Mouse (Mus musculus): ENCODE measurements around the gene Ccl27b. TPM values are rescaled to one million over a fixed set of nuclear protein-coding genes. Genes with fewer than 3 reads are reported as not detected.
"Not testable (repeated sequence)": the region's sequence is repeated elsewhere in the genome, so short reads cannot be mapped to it uniquely, and the experiment has no call there.

Gene Ccl27b
- not detected in 2 replicates for polyA plus RNA-seq (2014; fragmentation: Nextera tagmentation; extraction: Ambion mirVana)

GRCm38 (mm10) chr4:42654951-42655350 is at the start of gene Ccl27b:
Gene Ccl27b (plus strand): TSS chr4:42655251.
- H3K36me3 ChIP-seq (ENCODE audit: control insufficient read depth, insufficient read depth, low read length); H3K27ac ChIP-seq (ENCODE audit: low read depth, low read length); H3K4me2 ChIP-seq (ENCODE audit: low read length); DNase-seq (ENCODE audit: low spot score); H3K9me3 ChIP-seq (replicated peaks; ENCODE audit: control insufficient read depth, low read length); H3K27me3 ChIP-seq (replicated peaks; ENCODE audit: control insufficient read depth, insufficient read depth, low read length); H3K9ac ChIP-seq (ENCODE audit: low read length); H3K4me3 ChIP-seq (ENCODE audit: low read depth, low read length); ATAC-seq; H3K4me1 ChIP-seq (ENCODE audit: control insufficient read depth, insufficient read depth, low read length): not testable (repeated sequence)
- no CpG with 5 or more reads among the region's 9 CpGs for WGBS

DNA sequence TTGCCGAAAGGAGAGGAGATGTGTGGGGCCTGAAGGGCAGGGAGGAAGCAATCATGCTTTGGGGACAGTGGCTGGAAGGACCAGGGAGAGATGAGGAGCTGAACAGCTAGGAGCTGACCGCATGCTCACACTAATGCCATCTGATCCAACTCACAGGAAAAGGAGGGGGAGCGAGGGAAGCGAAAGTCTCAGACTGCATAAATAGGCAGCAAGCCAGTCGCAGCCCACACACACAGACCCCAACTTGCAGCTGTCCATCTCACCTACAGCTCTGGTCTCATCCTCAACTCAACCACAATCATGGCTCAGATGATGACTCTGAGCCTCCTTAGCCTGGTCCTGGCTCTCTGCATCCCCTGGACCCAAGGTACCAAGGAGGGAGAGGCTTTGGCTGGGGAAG is 43.2 kb upstream of the Ccl27b start, which contains the start of gene Gm10591:
Gm10591 (plus strand) TSS at position 301 of the 400 bp plus-strand sequence.
- H3K36me3 ChIP-seq (ENCODE audit: control insufficient read depth, insufficient read depth, low read length); H3K9me3 ChIP-seq (replicated peaks; ENCODE audit: control insufficient read depth, low read length); H3K4me1 ChIP-seq (ENCODE audit: control insufficient read depth, insufficient read depth, low read length); H3K4me3 ChIP-seq (ENCODE audit: low read depth, low read length); H3K9ac ChIP-seq (ENCODE audit: low read length); H3K4me2 ChIP-seq (ENCODE audit: low read length); H3K27ac ChIP-seq (ENCODE audit: low read depth, low read length); ATAC-seq; H3K27me3 ChIP-seq (replicated peaks; ENCODE audit: control insufficient read depth, insufficient read depth, low read length); DNase-seq (ENCODE audit: low spot score): not testable (repeated sequence)
- WGBS = no CpG with 5 or more reads among the region's 5 CpGs

DNA sequence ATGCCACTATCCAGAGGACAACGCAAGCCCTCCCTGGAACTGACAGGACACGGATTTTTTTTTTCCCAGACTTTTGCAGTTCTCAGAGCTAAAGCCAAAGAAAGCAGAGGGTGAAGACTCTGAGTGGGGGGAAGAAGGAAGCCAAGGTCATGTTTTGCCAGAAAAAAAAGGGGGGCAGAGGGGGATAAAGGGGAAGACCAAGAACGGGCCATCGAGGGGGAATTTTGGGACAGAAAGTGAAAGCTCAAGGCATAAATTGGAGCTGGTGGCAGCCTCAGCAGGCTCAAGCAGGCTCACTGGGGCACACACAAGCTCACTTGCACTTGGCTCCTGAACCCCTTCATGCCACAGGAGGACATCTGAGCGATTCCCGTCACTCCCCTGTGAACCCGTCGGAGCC is 25.6 kb upstream of the Ccl27b start, which contains the start of gene Gm2564:
Gm2564 (plus strand) TSS at position 301 of the 400 bp plus-strand sequence.
- not testable (repeated sequence) for H3K4me1 ChIP-seq (ENCODE audit: control insufficient read depth, insufficient read depth, low read length); DNase-seq (ENCODE audit: low spot score); H3K36me3 ChIP-seq (ENCODE audit: control insufficient read depth, insufficient read depth, low read length); H3K27ac ChIP-seq (ENCODE audit: low read depth, low read length); H3K27me3 ChIP-seq (replicated peaks; ENCODE audit: control insufficient read depth, insufficient read depth, low read length); H3K9me3 ChIP-seq (replicated peaks; ENCODE audit: control insufficient read depth, low read length); H3K9ac ChIP-seq (ENCODE audit: low read length); ATAC-seq; H3K4me3 ChIP-seq (ENCODE audit: low read depth, low read length); H3K4me2 ChIP-seq (ENCODE audit: low read length)
- WGBS = no CpG with 5 or more reads among the region's 8 CpGs

DNA sequence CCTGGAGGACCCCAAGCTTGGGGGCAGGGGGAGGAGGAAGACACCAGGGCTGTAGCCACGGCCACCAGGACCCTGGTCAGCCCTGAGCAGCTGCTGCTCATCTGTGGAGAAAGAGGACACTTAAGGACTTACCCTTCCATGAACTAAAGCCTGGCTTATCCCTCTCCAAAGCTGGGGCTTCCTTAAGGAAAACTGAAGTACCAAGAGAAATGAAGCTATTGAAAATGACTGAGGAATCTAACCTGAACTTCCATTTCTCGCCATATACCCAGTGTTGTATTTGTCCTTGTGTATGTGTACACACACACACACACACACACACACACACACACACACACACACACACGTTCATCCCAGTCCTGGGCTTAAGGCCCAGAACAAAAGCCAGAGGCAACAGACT is 6.7 kb downstream of the Ccl27b start, which contains the start of gene Il11ra2:
Il11ra2 (minus strand) TSS at position 101 of the 400 bp plus-strand sequence.
- H3K27ac ChIP-seq (ENCODE audit: low read depth, low read length); DNase-seq (ENCODE audit: low spot score); H3K36me3 ChIP-seq (ENCODE audit: control insufficient read depth, insufficient read depth, low read length); H3K4me3 ChIP-seq (ENCODE audit: low read depth, low read length); H3K9me3 ChIP-seq (replicated peaks; ENCODE audit: control insufficient read depth, low read length); ATAC-seq; H3K9ac ChIP-seq (ENCODE audit: low read length); H3K27me3 ChIP-seq (replicated peaks; ENCODE audit: control insufficient read depth, insufficient read depth, low read length); H3K4me2 ChIP-seq (ENCODE audit: low read length); H3K4me1 ChIP-seq (ENCODE audit: control insufficient read depth, insufficient read depth, low read length): not testable (repeated sequence)
- no CpG with 5 or more reads among the region's 3 CpGs for WGBS

DNA sequence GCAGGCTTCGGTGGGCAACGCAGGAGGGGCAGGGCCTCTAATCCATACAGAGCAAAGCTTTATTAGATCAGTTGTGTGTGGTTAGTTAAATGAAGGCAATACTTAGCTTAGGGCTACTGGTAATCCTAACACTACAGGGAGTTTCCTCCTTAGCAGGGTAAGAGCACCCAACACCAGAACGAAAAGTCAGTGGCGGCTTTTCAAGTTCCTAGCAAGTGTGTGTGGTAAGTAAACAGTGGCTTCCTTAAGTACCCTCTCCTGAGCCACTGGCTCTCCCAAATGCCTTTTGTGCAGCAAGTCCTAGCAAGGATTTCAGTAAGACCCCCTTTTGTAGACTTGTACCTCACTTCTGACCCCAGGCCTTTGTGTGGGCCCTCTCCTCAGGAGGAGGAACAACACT is 20.4 kb downstream of the Ccl27b start:
- H3K4me1 ChIP-seq (ENCODE audit: control insufficient read depth, insufficient read depth, low read length); H3K36me3 ChIP-seq (ENCODE audit: control insufficient read depth, insufficient read depth, low read length); H3K9ac ChIP-seq (ENCODE audit: low read length); H3K27ac ChIP-seq (ENCODE audit: low read depth, low read length); ATAC-seq; H3K4me3 ChIP-seq (ENCODE audit: low read depth, low read length); DNase-seq (ENCODE audit: low spot score); H3K9me3 ChIP-seq (replicated peaks; ENCODE audit: control insufficient read depth, low read length); H3K4me2 ChIP-seq (ENCODE audit: low read length); H3K27me3 ChIP-seq (replicated peaks; ENCODE audit: control insufficient read depth, insufficient read depth, low read length): not testable (repeated sequence)
- WGBS = no CpG with 5 or more reads among the region's 4 CpGs

GRCm38 (mm10) chr4:42679365-42679764 is 24.3 kb downstream of the Ccl27b start:
- not testable (repeated sequence) for H3K4me2 ChIP-seq (ENCODE audit: low read length); H3K36me3 ChIP-seq (ENCODE audit: control insufficient read depth, insufficient read depth, low read length); H3K4me3 ChIP-seq (ENCODE audit: low read depth, low read length); H3K9ac ChIP-seq (ENCODE audit: low read length); H3K27ac ChIP-seq (ENCODE audit: low read depth, low read length); H3K27me3 ChIP-seq (replicated peaks; ENCODE audit: control insufficient read depth, insufficient read depth, low read length); H3K4me1 ChIP-seq (ENCODE audit: control insufficient read depth, insufficient read depth, low read length); ATAC-seq; H3K9me3 ChIP-seq (replicated peaks; ENCODE audit: control insufficient read depth, low read length); DNase-seq (ENCODE audit: low spot score)
- no CpG with 5 or more reads among the region's 7 CpGs for WGBS

- not testable (repeated sequence) for H3K4me1 ChIP-seq (ENCODE audit: control insufficient read depth, insufficient read depth, low read length); H3K4me3 ChIP-seq (ENCODE audit: low read depth, low read length); H3K9me3 ChIP-seq (replicated peaks; ENCODE audit: control insufficient read depth, low read length); H3K27ac ChIP-seq (ENCODE audit: low read depth, low read length); DNase-seq (ENCODE audit: low spot score); H3K4me2 ChIP-seq (ENCODE audit: low read length); H3K27me3 ChIP-seq (replicated peaks; ENCODE audit: control insufficient read depth, insufficient read depth, low read length); H3K36me3 ChIP-seq (ENCODE audit: control insufficient read depth, insufficient read depth, low read length); H3K9ac ChIP-seq (ENCODE audit: low read length)
- no CpG with 5 or more reads among the region's 32 CpGs for WGBS
- peak; percentile 60 for ATAC-seq
Measured at GRCm38 (mm10) chr4:42680374-42681356, 25.6 kb downstream of the Ccl27b start.

- not testable (repeated sequence) for H3K4me1 ChIP-seq (ENCODE audit: control insufficient read depth, insufficient read depth, low read length); H3K27ac ChIP-seq (ENCODE audit: low read depth, low read length); H3K9me3 ChIP-seq (replicated peaks; ENCODE audit: control insufficient read depth, low read length); H3K36me3 ChIP-seq (ENCODE audit: control insufficient read depth, insufficient read depth, low read length); H3K9ac ChIP-seq (ENCODE audit: low read length); H3K4me3 ChIP-seq (ENCODE audit: low read depth, low read length); DNase-seq (ENCODE audit: low spot score); H3K27me3 ChIP-seq (replicated peaks; ENCODE audit: control insufficient read depth, insufficient read depth, low read length); H3K4me2 ChIP-seq (ENCODE audit: low read length)
- ATAC-seq = peak; percentile 53
- WGBS = no CpG with 5 or more reads among the region's 66 CpGs
Measured at GRCm38 (mm10) chr4:42681473-42682182, 26.6 kb downstream of the Ccl27b start.
